Mouse (Mus musculus) urinary bladder, postnatal 14 days (tissue): Measurements from ENCODE around the gene Gm9999.
A peak's percentile ranks its signal among the peaks of the same experiment; 100 is the strongest.
"Not testable (repeated sequence)": the region's sequence is repeated elsewhere in the genome, so short reads cannot be mapped to it uniquely, and the experiment has no call there.

Experiments used
- DNase-seq: peaks from one replicate; pipeline ENCODE4 v3.0.0; 2021; ENCODE audit warnings: low spot score

Gene Gm9999

GRCm38 (mm10) chr7:46999983-47000643, 16.7 kb downstream of the Gm9999 start:
- DNase-seq = no peak

- peak; percentile 41 for DNase-seq
Measured at GRCm38 (mm10) chr7:47000644-47000983, 17.2 kb downstream of the Gm9999 start.

- DNase-seq = no peak
Measured at GRCm38 (mm10) chr7:47001125-47001899, 17.9 kb downstream of the Gm9999 start.

- no peak for DNase-seq
Measured at GRCm38 (mm10) chr7:47001900-47002275, 18.5 kb downstream of the Gm9999 start.

GRCm38 (mm10) chr7:47003411-47004115, 20.2 kb downstream of the Gm9999 start:
- DNase-seq = no peak

- no peak for DNase-seq
Measured at GRCm38 (mm10) chr7:47007109-47007780, 23.9 kb downstream of the Gm9999 start.

- DNase-seq = no peak
Measured at GRCm38 (mm10) chr7:47007818-47008167, 24.4 kb downstream of the Gm9999 start.

GRCm38 (mm10) chr7:47008168-47008993, 25.0 kb downstream of the Gm9999 start, which contains the start of gene Spty2d1:
Gene Spty2d1, minus strand, starts transcription at chr7:47008411.
- peak; percentile 99 for DNase-seq

GRCm38 (mm10) chr7:47013131-47013767, 29.9 kb downstream of the Gm9999 start:
- no peak for DNase-seq

GRCm38 (mm10) chr7:47014564-47015389, 31.4 kb downstream of the Gm9999 start:
- peak; percentile 59 for DNase-seq

GRCm38 (mm10) chr7:47015390-47016065, 32.1 kb downstream of the Gm9999 start:
- peak; percentile 91 for DNase-seq

GRCm38 (mm10) chr7:47016602-47017001, 33.2 kb downstream of the Gm9999 start:
- DNase-seq = no peak

- DNase-seq = no peak
Measured at GRCm38 (mm10) chr7:47017146-47017545, 33.8 kb downstream of the Gm9999 start.

GRCm38 (mm10) chr7:47019641-47020040, 36.3 kb downstream of the Gm9999 start:
- DNase-seq = no peak

- no peak for DNase-seq
Measured at GRCm38 (mm10) chr7:47020956-47021355, 37.6 kb downstream of the Gm9999 start.

- no peak for DNase-seq
Measured at GRCm38 (mm10) chr7:47022482-47022881, 39.1 kb downstream of the Gm9999 start.

GRCm38 (mm10) chr7:47023530-47023929, 40.1 kb downstream of the Gm9999 start:
- DNase-seq = peak; percentile 84

- no peak for DNase-seq
Measured at GRCm38 (mm10) chr7:47024454-47024853, 41.1 kb downstream of the Gm9999 start.

GRCm38 (mm10) chr7:47025429-47025828, 42.0 kb downstream of the Gm9999 start:
- DNase-seq = no peak

- not testable (repeated sequence) for DNase-seq
Measured at GRCm38 (mm10) chr7:47026899-47027298, 43.5 kb downstream of the Gm9999 start.
